Mouse (Mus musculus): ENCODE data around the gene Tnfrsf1b.
A peak's percentile ranks its signal among the peaks of the same experiment; 100 is the strongest.

DNA sequence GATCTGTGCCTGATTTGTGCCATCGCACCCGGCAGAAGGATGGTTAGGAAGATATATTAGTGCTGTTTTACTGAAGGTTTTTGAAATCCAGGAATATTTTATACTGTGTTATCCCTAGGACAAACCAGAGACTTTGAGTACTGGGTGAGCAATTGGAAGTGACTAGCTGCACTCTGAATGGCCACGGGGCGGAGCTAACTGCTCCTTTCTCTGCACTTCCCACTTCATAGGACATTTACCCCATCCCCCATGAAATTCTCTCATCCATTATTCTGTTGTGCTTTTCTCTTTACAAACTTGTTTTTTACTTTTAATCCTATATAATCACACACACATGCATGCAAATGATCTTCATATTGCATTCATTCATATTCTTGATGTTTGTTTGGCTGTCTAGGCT, 50.1 kb downstream of the Tnfrsf1b start:
- TF ChIP-seq CTCF (IDR thresholded peaks at IDR 0.05; ENCODE audit: low read depth, low read length) (0 out of 2 replicates have a peak, but pooled peaks have one; percentile 22), POLR2A (IDR thresholded peaks at IDR 0.05; ENCODE audit: borderline replicate concordance, low read depth, low read length) (no peak)

Data from bone marrow macrophage, adult 2 months (primary cell).